Mouse (Mus musculus) forebrain, embryonic 12.5 days (tissue): ENCODE measurements at regions not wholly inside any gene's neighbourhood (a gene's known extent, or its start where the extent isn't known, plus 50 kb on each side); places are given as distances from the start of the nearest gene placed in this dataset.

Source experiments
- ATAC-seq: fragments of 200-750 bp; cut with Nextera tagmentation; 2 replicates; pipeline ENCODE4 v1.8.0; 2017; ENCODE audit warnings: moderate TSS enrichment; ENCODE audit not compliant: low FRiP score
- H3K27ac ChIP-seq: fragments of 300-500 bp; sonication (generic); 2 replicates; pipeline ENCODE4 v1.5.1; 2016; ENCODE audit warnings: mild to moderate bottlenecking
- H3K27me3 ChIP-seq: fragments of 300-500 bp; sonication (generic); 2 replicates; pipeline ENCODE4 v1.6.1; 2016; ENCODE audit warnings: mild to moderate bottlenecking
- H3K36me3 ChIP-seq: fragments of 300-500 bp; sonication (generic); replicated peaks from 2 replicates; pipeline ENCODE4 v1.6.1; 2016; ENCODE audit warnings: mild to moderate bottlenecking
- H3K4me1 ChIP-seq: fragments of 300-500 bp; sonication (generic); 2 replicates; pipeline ENCODE4 v1.6.1; 2016
- H3K4me2 ChIP-seq: fragments of 300-500 bp; sonication (generic); 2 replicates; pipeline ENCODE4 v1.6.1; 2016; ENCODE audit warnings: mild to moderate bottlenecking, moderate library complexity
- H3K4me3 ChIP-seq: fragments of 300-500 bp; sonication (generic); replicated peaks from 2 replicates; pipeline ENCODE4 v1.5.1; 2016; ENCODE audit warnings: mild to moderate bottlenecking
- H3K9ac ChIP-seq: fragments of 300-500 bp; sonication (generic); 2 replicates; pipeline ENCODE4 v1.6.1; 2016; ENCODE audit warnings: mild to moderate bottlenecking
- H3K9me3 ChIP-seq: fragments of 300-500 bp; sonication (generic); 2 replicates; pipeline ENCODE4 v1.6.1; 2016
- WGBS: fragments of 180-500 bp; shearing (Covaris S2); methylation state at CpG from one replicate; pipeline ENCODE4 v1.1.7; 2016; 5-methylcytosine and 5-hydroxymethylcytosine counted together

DNA sequence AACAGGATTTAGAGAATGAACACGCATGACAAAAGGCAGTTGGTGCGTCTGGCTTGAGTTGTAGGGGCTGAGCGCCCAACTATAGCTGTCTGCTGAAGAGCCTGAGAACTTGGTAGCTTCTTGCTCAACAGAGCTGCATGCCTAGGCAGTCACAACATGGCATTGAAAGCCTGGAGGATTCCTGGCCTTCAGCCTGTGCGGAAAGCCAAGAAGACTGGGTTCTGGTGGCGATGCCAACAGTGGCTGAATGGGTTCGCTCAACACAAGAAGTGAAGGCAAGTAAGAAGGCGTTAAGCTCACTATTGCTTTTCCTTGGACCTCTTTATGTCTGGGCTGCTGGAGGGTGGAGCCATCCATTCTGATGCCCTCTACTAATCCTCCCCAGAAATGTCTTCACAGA lies 318.6 kb upstream of the Hs6st1 start:
- Histone ChIP-seq H3K9ac (no peak overlapping the region), H3K27ac (no peak overlapping the region), H3K4me2 (no peak overlapping the region), H3K4me3 (no peak overlapping the region), H3K4me1 (peaks cover 13% of the 10 kb centered on the region), H3K36me3 (no peaks in the 10 kb centered on the region), H3K9me3 (no peaks in the 10 kb centered on the region), H3K27me3 (peaks cover 18% of the 10 kb centered on the region)
- ATAC-seq, result no peak
- 85% methylated on average over 7 of the region's 7 CpGs for WGBS

DNA sequence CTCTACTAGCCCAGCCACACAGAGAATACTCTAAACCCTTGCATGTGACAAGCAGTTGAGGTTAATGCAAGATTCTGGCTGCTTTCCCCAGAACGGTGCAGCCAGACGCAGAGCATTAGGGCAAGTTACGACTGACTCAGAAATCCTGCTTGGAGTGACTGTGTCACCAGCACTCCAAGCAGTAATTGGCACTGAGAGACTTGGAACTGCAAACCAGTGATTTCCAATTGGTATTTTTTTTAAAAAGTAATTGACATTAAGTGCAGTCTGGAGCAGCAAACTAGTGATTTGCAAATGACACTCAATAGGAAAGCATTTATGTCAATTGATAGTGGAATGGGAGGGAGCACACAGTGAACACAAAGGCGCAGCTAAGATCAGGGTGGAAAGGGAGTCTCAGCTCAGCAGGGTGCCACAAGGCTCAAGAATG lies 318.1 kb upstream of the Hs6st1 start:
- ATAC-seq, result peak; percentile 74; the same call in 1 of the 2 replicates
- Histone ChIP-seq H3K9me3 (no peaks in the 10 kb centered on the region), H3K4me1 (peaks cover 13% of the 10 kb centered on the region), H3K4me3 (no peak overlapping the region), H3K36me3 (no peaks in the 10 kb centered on the region), H3K27me3 (peaks cover 18% of the 10 kb centered on the region), H3K4me2 (no peak overlapping the region), H3K27ac (no peak overlapping the region), H3K9ac (no peak overlapping the region)
- 17% methylated on average over 4 of the region's 4 CpGs for WGBS

DNA sequence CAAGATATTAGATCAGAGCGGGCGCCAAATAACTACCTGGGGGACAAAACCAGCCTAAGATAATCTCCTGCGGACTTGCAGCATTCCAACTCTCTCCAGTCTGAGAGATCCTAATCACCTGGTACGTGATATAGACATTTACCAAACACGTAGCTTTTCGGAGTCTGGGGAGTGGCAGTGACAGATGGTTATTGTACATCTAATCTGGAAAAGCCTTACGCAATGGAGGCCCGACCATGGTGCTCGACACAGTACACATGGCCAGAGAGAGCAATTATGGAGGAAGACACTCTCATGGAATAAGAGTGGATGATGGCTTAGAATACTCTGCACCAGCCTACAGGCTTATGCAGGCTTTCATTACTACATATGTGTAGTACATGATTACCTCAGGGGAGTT lies 315.6 kb upstream of the Hs6st1 start:
- Histone ChIP-seq H3K27ac (no peak overlapping the region), H3K4me2 (no peak overlapping the region), H3K9me3 (no peaks in the 10 kb centered on the region), H3K4me1 (peaks cover 13% of the 10 kb centered on the region), H3K4me3 (no peak overlapping the region), H3K36me3 (no peaks in the 10 kb centered on the region), H3K9ac (no peak overlapping the region), H3K27me3 (peaks cover 9% of the 10 kb centered on the region)
- WGBS, result 93% methylated on average over 9 of the region's 9 CpGs
- no peak for ATAC-seq

DNA sequence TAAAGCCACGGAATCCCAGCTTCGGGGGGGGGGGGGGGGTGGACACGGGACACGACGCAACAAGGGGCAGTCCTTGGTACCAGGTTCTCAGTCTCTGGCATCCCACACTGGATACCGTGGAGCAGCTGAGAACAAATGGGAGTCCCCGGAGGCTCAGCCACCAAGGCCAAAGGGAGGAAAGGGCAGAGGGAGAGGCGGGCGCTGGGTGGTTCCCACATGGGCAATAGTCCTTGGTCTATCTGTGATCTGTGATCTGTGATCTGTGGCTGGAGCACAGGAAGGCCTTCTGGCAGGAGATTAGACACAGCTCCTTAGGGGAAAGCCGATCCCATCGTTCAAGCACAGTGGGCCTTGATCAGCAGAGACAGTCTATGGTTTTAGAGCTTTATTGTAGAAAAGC lies 314.0 kb upstream of the Hs6st1 start:
- Histone ChIP-seq H3K4me1 (peaks cover 13% of the 10 kb centered on the region), H3K27me3 (peaks cover 3% of the 10 kb centered on the region), H3K4me2 (no peak overlapping the region), H3K9ac (no peak overlapping the region), H3K4me3 (no peak overlapping the region), H3K9me3 (no peaks in the 10 kb centered on the region), H3K27ac (no peak overlapping the region), H3K36me3 (no peaks in the 10 kb centered on the region)
- WGBS, result 90% methylated on average over 11 of the region's 11 CpGs
- no peak for ATAC-seq

DNA sequence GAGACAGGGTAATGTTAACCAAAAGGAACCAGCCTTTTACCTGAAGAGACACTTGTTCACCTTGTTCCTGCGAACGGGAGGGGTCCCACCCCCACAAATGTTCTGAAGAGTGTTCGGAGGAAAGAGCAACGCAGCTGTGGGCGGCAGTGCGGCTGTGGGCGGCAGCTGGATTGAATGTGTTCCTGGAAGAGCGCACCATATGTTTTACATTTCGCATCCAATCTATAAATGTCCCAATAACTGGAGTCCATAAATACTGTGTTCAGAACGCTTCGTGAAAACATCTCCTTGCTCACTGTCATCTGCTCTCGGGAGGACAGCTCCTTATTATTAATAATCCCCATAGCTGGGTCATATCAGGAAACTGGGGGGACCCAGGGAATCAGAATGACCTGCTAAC lies 309.2 kb upstream of the Hs6st1 start:
- no peaks in the 10 kb centered on the region for H3K4me1 ChIP-seq
- no peak overlapping the region for H3K9ac ChIP-seq
- H3K27me3 ChIP-seq, result no peaks in the 10 kb centered on the region; the same call in 1 of the 2 replicates
- H3K36me3 ChIP-seq, result no peaks in the 10 kb centered on the region
- 87% methylated on average over 12 of the region's 12 CpGs for WGBS
- no peak overlapping the region for H3K4me2 ChIP-seq
- ATAC-seq, result no peak
- H3K4me3 ChIP-seq, result no peak overlapping the region
- H3K27ac ChIP-seq, result no peak overlapping the region
- H3K9me3 ChIP-seq, result no peaks in the 10 kb centered on the region

DNA sequence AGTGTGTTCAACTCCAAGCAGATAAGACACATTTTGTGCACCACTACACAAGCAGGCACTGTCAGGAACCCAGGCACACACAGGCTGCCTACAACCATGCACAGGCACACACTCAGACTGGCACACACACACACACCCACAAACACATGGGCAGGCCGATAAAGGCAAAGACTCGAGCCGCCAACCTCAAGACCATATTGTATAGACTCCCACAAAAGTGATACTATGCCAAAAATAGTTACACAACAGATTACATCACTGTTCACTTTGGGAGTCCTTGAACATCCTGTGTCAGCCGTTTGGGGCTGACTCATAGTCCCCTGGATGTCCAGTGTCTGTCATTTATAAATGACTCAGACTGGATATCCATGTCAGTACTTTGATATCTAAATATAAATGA lies 308.6 kb upstream of the Hs6st1 start:
- Histone ChIP-seq H3K4me1 (no peaks in the 10 kb centered on the region), H3K27ac (no peak overlapping the region), H3K4me2 (no peak overlapping the region), H3K4me3 (no peak overlapping the region), H3K9me3 (no peaks in the 10 kb centered on the region), H3K36me3 (no peaks in the 10 kb centered on the region), H3K9ac (no peak overlapping the region), H3K27me3 (no peaks in the 10 kb centered on the region; the same call in 1 of the 2 replicates)
- WGBS, result 89% methylated on average over 4 of the region's 4 CpGs
- no peak for ATAC-seq

DNA sequence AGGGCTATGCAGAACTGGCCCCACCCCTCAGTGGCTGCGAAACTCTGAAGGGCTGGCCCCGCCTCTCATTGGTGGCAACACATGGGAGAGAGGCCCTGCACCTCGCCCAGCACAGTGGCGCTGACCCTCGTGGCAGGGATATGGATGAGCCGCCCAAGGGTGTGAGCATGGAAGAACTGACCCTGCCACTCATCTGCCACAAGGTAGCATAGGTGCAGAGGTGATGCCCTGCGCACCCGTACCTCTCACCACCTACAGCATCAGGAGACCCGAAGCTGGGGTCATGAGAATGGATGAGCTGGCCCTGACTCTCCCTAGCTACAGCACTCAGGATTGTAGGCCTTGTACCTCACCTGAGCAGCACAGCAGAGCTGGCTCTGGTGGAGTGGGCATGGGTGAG lies 305.1 kb upstream of the Hs6st1 start:
- Histone ChIP-seq H3K36me3 (no peaks in the 10 kb centered on the region), H3K4me1 (no peaks in the 10 kb centered on the region), H3K9ac (no peak overlapping the region), H3K27me3 (no peaks in the 10 kb centered on the region; the same call in 1 of the 2 replicates), H3K9me3 (no peaks in the 10 kb centered on the region), H3K4me3 (no peak overlapping the region), H3K27ac (no peak overlapping the region), H3K4me2 (no peak overlapping the region)
- 89% methylated on average over 9 of the region's 9 CpGs for WGBS
- ATAC-seq, result no peak

DNA sequence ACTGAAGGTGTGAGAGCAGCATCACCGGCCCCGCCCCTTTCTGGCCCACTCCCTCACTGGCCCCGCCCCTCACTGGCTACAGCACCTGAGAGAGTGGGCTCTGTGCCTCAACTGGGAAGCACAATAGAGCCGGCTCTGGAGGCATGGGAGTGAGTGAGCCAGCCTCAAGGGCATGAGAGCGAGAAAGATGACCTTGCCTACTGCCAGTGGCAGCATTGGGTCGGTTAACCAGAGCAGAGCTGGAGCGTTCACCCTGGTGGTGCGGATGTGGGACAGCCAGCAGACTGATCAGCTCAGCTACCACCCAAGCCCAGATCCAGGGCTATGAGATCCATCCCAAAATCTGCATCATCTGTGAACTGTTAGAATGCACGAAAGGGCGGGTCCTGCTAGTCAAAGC lies 304.7 kb upstream of the Hs6st1 start:
- no peaks in the 10 kb centered on the region for H3K36me3 ChIP-seq
- H3K9ac ChIP-seq, result no peak overlapping the region
- no peak for ATAC-seq
- WGBS, result 86% methylated on average over 10 of the region's 10 CpGs
- H3K4me2 ChIP-seq, result no peak overlapping the region
- no peaks in the 10 kb centered on the region; the same call in 1 of the 2 replicates for H3K27me3 ChIP-seq
- no peak overlapping the region for H3K4me3 ChIP-seq
- H3K4me1 ChIP-seq, result no peaks in the 10 kb centered on the region
- no peaks in the 10 kb centered on the region for H3K9me3 ChIP-seq
- H3K27ac ChIP-seq, result no peak overlapping the region

DNA sequence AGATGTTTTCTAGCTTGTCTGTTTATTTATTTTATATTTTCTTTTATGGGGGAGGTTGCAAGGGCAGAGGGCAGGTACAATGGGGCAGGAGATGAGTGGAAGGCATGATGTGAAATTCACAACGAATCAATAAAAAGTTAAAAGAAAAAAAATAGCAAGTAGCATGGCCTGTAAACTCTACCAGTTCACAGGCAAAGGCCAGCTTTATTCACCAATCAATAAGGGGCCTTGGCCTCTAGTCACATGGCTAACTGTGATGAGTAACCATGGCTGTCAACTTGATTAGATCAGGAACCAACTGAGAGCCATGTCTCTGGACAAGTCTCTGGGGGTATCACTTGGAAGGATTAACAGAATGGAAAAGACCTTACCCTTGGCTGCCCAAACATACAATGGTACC lies 304.1 kb upstream of the Hs6st1 start:
- 98% methylated on average over 1 of the region's 1 CpGs for WGBS
- H3K27me3 ChIP-seq, result no peaks in the 10 kb centered on the region; the same call in 1 of the 2 replicates
- H3K9ac ChIP-seq, result no peak overlapping the region
- H3K4me3 ChIP-seq, result no peak overlapping the region
- no peaks in the 10 kb centered on the region for H3K36me3 ChIP-seq
- H3K9me3 ChIP-seq, result no peaks in the 10 kb centered on the region
- no peak overlapping the region for H3K27ac ChIP-seq
- no peak for ATAC-seq
- H3K4me1 ChIP-seq, result no peaks in the 10 kb centered on the region
- no peak overlapping the region for H3K4me2 ChIP-seq

DNA sequence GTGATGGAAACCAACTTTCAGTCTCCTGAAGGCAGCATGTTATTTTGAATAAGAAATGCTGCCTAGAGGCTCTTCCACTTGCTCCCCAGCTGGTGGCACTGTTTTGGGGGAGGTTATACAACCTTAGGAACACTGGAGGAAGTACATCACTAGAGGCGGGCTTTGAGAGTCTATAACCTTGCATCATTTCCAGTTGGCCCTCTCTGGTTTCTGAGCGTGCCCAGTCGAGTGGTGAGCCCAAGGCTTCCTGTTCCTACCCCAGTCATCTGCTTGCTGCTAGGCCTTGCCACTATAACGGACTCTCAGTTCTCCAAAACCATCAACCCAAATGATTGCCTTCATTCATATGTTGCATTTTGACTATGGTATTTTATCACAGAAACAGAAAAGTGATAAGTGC lies 302.5 kb upstream of the Hs6st1 start:
- no peak for ATAC-seq
- 85% methylated on average over 4 of the region's 4 CpGs for WGBS
- H3K27me3 ChIP-seq, result no peaks in the 10 kb centered on the region
- H3K9ac ChIP-seq, result no peak overlapping the region
- no peak overlapping the region for H3K4me3 ChIP-seq
- H3K9me3 ChIP-seq, result no peaks in the 10 kb centered on the region
- H3K4me2 ChIP-seq, result no peak overlapping the region
- H3K36me3 ChIP-seq, result no peaks in the 10 kb centered on the region
- H3K4me1 ChIP-seq, result no peaks in the 10 kb centered on the region
- no peak overlapping the region for H3K27ac ChIP-seq

DNA sequence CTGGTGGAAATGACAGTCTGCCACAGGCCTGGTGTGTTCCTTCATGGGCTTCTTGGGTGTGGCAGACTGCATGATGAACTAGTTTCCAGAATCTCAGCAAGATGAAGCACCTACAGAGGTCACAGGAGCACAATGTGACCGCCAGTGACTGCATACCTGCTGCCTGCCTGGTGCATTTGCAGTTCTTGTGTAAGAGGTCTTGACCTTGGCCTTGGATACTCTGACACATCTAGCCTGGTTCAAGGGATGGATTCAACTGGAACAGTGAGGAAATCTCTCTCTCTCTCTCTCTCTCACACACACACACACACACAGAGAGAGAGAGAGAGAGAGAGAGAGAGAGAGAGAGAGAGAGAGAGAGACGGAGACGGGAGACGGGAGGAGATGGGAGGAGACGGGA lies 301.9 kb upstream of the Hs6st1 start:
- no peak overlapping the region for H3K27ac ChIP-seq
- no peak overlapping the region for H3K9ac ChIP-seq
- WGBS, result over 99% methylated on average over 5 of the region's 5 CpGs
- no peak for ATAC-seq
- no peaks in the 10 kb centered on the region for H3K36me3 ChIP-seq
- no peaks in the 10 kb centered on the region for H3K4me1 ChIP-seq
- no peak overlapping the region for H3K4me2 ChIP-seq
- H3K4me3 ChIP-seq, result no peak overlapping the region
- no peaks in the 10 kb centered on the region for H3K9me3 ChIP-seq
- no peaks in the 10 kb centered on the region for H3K27me3 ChIP-seq

DNA sequence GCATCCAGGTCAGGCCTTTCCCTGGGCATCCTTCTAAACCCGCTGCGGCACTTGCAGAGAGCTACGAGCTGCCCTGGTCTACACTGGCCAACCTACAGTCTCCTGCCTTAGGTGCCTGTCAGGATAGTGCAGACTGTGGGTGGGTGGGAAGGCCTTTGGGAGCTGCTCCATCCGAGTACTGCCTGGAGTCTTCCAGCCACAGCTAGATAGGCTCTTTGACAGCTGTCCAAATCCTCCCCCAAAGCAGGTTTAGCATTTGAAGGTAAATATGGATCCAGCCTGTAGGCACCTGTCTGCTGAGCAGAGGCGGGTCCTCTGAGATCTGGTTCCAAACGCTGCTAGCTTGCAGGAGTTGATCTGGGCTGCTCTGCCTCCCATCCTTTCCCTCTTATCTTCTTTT lies 295.6 kb upstream of the Hs6st1 start:
- H3K27me3 ChIP-seq, result no peaks in the 10 kb centered on the region
- H3K4me2 ChIP-seq, result no peak overlapping the region
- WGBS, result 85% methylated on average over 6 of the region's 6 CpGs
- no peak overlapping the region for H3K9ac ChIP-seq
- H3K27ac ChIP-seq, result no peak overlapping the region
- H3K4me1 ChIP-seq, result no peaks in the 10 kb centered on the region
- no peak for ATAC-seq
- H3K4me3 ChIP-seq, result no peak overlapping the region
- H3K36me3 ChIP-seq, result no peaks in the 10 kb centered on the region
- H3K9me3 ChIP-seq, result no peaks in the 10 kb centered on the region

DNA sequence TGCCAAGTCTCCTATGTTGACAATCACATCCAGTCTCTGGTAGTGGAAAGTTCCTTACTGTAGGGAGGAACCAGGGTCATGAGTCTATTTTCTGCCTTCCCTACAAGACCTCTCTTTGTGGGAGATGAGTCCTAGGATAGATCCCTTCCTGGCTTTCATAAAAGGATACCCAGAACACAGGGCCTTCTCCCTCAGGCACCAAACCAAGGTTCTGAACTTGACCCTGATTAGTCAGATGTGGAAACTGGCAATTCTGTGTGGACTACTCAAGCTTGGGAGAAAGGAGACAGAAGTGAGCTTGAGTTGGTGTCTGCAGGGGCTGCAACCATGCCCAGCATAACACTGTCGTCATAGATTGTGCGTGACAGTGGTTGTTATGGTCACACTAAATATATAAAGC lies 293.6 kb upstream of the Hs6st1 start:
- H3K27ac ChIP-seq, result no peak overlapping the region
- no peaks in the 10 kb centered on the region for H3K27me3 ChIP-seq
- H3K36me3 ChIP-seq, result no peaks in the 10 kb centered on the region
- no peak overlapping the region for H3K4me3 ChIP-seq
- no peaks in the 10 kb centered on the region for H3K9me3 ChIP-seq
- H3K4me2 ChIP-seq, result no peak overlapping the region
- H3K4me1 ChIP-seq, result no peaks in the 10 kb centered on the region
- 93% methylated on average over 2 of the region's 2 CpGs for WGBS
- ATAC-seq, result no peak
- H3K9ac ChIP-seq, result no peak overlapping the region

DNA sequence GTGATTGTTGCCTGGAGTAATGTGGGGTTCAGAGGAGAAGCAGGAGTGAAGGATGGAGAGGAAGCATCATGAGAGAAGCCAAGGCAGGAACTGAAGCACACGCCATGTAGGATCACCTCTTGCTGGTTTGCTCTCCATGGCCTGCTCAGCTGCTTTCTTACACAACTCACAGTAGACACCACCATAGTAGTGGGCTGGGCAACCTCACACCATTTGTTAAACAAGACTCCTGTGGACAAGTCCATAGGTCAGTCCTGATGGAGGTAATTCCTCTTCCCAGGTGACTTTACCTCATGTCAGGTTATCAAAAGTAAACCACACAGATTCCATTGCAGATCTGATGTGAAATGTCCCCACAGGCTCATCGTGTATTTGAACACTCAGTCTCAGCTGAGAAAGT lies 285.5 kb upstream of the Hs6st1 start:
- Histone ChIP-seq H3K4me2 (no peak overlapping the region), H3K9ac (no peak overlapping the region), H3K4me1 (no peaks in the 10 kb centered on the region), H3K36me3 (no peaks in the 10 kb centered on the region), H3K9me3 (no peaks in the 10 kb centered on the region), H3K27ac (no peak overlapping the region), H3K27me3 (no peaks in the 10 kb centered on the region), H3K4me3 (no peak overlapping the region)
- 91% methylated on average over 2 of the region's 2 CpGs for WGBS
- ATAC-seq, result no peak
